Mouse (Mus musculus): ENCODE data around the gene Nfyc.

GRCm38 (mm10) chr4:120814171-120814570, 17.2 kb downstream of the Nfyc start:
- no peak for TF ChIP-seq POLR2A (IDR thresholded peaks at IDR 0.05; ENCODE audit: control insufficient read depth in 1 of 2, insufficient read depth in 1 of 2, low read depth in 1 of 2, low read length in 2 of 2, poor library complexity in 1 of 2)
- no peak for TF ChIP-seq MEF2A (IDR thresholded peaks at IDR 0.05; ENCODE audit: extremely low read depth, insufficient replicate concordance, low read depth, low read length, poor library complexity, severe bottlenecking)

Data from MEL (cell line).